Mouse (Mus musculus) midbrain, embryonic 12.5 days (tissue): ENCODE results near the gene Scg2. TPM values are rescaled to one million over a fixed set of nuclear protein-coding genes. Genes with fewer than 3 reads are reported as not detected.

ENCODE experiments used
- ATAC-seq: fragments of 200-750 bp; cut with Nextera tagmentation; 2 replicates; pipeline ENCODE4 v1.8.0; 2017; ENCODE audit warnings: low read depth, moderate TSS enrichment, moderate library complexity; ENCODE audit not compliant: low FRiP score
- H3K27ac ChIP-seq: fragments of 300-500 bp; sonication (generic); replicated peaks from 2 replicates; pipeline ENCODE4 v1.5.1; 2016; ENCODE audit warnings: mild to moderate bottlenecking
- H3K27me3 ChIP-seq: fragments of 300-500 bp; sonication (generic); 2 replicates; pipeline ENCODE4 v1.6.1; 2016; ENCODE audit warnings: mild to moderate bottlenecking
- H3K36me3 ChIP-seq: fragments of 300-500 bp; sonication (generic); 2 replicates; pipeline ENCODE4 v1.6.1; 2016
- H3K4me1 ChIP-seq: fragments of 300-500 bp; sonication (generic); 2 replicates; pipeline ENCODE4 v1.6.1; 2016
- H3K4me2 ChIP-seq: fragments of 300-500 bp; sonication (generic); replicated peaks from 2 replicates; pipeline ENCODE4 v1.6.1; 2016; ENCODE audit warnings: mild to moderate bottlenecking, moderate library complexity
- H3K4me3 ChIP-seq: fragments of 300-500 bp; sonication (generic); 2 replicates; pipeline ENCODE4 v1.5.1; 2016; ENCODE audit warnings: mild to moderate bottlenecking
- H3K9ac ChIP-seq: fragments of 300-500 bp; sonication (generic); replicated peaks from 2 replicates; pipeline ENCODE4 v1.6.1; 2016; ENCODE audit warnings: mild to moderate bottlenecking, moderate library complexity
- H3K9me3 ChIP-seq: fragments of 300-500 bp; sonication (generic); 2 replicates; pipeline ENCODE4 v1.6.1; 2016; ENCODE audit warnings: mild to moderate bottlenecking
- WGBS: fragments of 180-500 bp; shearing (Covaris S2); methylation state at CpG from one replicate; pipeline ENCODE4 v1.1.7; 2016; 5-methylcytosine and 5-hydroxymethylcytosine counted together
- polyA plus RNA-seq: library from polyadenylated mRNA; unstranded; fragments of >200 nt; fragmentation: Nextera tagmentation; extraction: Ambion mirVana; gene quantifications from 2 replicates; pipeline ENCODE4 v1.2.1, GENCODE M21; 2016

Scg2 gene
- polyA plus RNA-seq, 1 experiment from 2014 or later: 10.4 TPM

- no peak for ATAC-seq
- no peaks in the 10 kb centered on the region for H3K27me3 ChIP-seq
- no peak overlapping the region for H3K4me3 ChIP-seq
- no peaks in the 10 kb centered on the region for H3K36me3 ChIP-seq
- WGBS: 90% methylated on average over 8 of the region's 8 CpGs
- 0 out of 2 replicates have a peak, but pooled peaks cover 2% of the 10 kb centered on the region for H3K4me1 ChIP-seq
- no peak overlapping the region for H3K4me2 ChIP-seq
- no peaks in the 10 kb centered on the region for H3K9me3 ChIP-seq
- no peak overlapping the region for H3K9ac ChIP-seq
- no peak overlapping the region for H3K27ac ChIP-seq
Measured at GRCm38 (mm10) chr1:79436671-79437070, 3.2 kb downstream of the Scg2 start.

- no peaks in the 10 kb centered on the region; the same call in 1 of the 2 replicates for H3K4me1 ChIP-seq
- H3K9ac ChIP-seq: no peak overlapping the region
- no peak overlapping the region for H3K27ac ChIP-seq
- WGBS: 19% methylated on average over 5 of the region's 5 CpGs
- H3K4me2 ChIP-seq: no peak overlapping the region
- H3K36me3 ChIP-seq: no peaks in the 10 kb centered on the region
- no peak for ATAC-seq
- H3K9me3 ChIP-seq: no peaks in the 10 kb centered on the region
- no peak overlapping the region for H3K4me3 ChIP-seq
- H3K27me3 ChIP-seq: no peaks in the 10 kb centered on the region
Measured at GRCm38 (mm10) chr1:79429058-79429457, 10.9 kb downstream of the Scg2 start.

DNA sequence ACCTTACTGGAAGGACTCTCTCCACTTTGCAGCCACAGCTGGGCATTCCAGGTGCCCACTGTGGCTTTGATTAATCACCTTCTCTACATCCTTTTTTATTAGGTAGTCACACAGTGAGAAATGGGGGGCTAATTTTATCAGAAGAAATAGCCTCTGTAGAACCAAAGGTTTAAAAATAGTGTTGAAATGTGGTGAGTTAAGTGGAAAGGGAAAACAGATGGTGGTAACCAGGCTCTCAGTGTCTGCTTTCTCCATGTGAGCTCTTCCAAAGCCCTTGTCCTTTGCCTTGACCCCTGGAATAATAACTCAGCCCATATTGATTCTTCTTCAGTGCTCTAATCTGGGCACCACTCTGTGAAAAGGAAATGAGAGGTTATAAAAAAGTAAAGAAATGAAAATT, 24.4 kb downstream of the Scg2 start:
- no peak overlapping the region for H3K4me2 ChIP-seq
- H3K27ac ChIP-seq: no peak overlapping the region
- no peak for ATAC-seq
- H3K36me3 ChIP-seq: no peaks in the 10 kb centered on the region
- H3K27me3 ChIP-seq: no peaks in the 10 kb centered on the region
- no peaks in the 10 kb centered on the region for H3K9me3 ChIP-seq
- H3K4me1 ChIP-seq: no peaks in the 10 kb centered on the region
- no peak overlapping the region for H3K9ac ChIP-seq
- H3K4me3 ChIP-seq: no peak overlapping the region

DNA sequence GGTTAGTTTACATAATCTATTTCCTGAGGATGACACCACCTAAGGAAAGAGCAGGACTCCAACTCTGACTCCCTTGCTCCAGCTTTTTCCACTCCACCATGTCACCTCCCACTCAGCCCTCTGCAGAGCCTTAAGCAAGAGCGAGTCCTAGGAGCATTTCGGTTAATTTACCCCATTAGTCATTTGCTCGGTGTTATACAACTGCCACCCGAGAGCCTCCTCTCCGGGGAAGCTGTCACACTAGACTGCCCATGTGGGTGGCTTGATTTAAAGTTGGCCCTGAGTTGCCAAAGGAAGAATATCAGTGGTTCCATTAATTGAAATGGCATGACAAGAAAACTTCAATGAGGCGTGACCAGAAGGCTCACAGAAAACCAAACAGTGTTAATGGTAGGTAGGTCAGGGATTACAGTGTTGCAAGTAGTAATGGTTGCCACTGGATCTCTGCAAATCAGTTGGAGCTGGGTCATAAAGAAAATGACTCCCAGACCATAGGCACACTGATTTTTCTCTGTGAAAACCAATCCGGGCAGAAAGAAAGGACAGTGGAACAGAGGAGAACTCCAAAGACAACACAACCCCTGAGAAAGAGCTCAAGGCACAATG, 33.5 kb downstream of the Scg2 start:
- Histone ChIP-seq H3K27ac (no peak overlapping the region), H3K9ac (no peak overlapping the region), H3K36me3 (no peaks in the 10 kb centered on the region), H3K9me3 (no peaks in the 10 kb centered on the region), H3K4me1 (peaks cover 3% of the 10 kb centered on the region; the same call in 1 of the 2 replicates), H3K4me2 (no peak overlapping the region), H3K4me3 (no peak overlapping the region), H3K27me3 (no peaks in the 10 kb centered on the region)
- ATAC-seq: no peak
- WGBS: 83% methylated on average over 7 of the region's 7 CpGs

GRCm38 (mm10) chr1:79401090-79402012, 38.6 kb downstream of the Scg2 start:
- WGBS: 24% methylated on average over 10 of the region's 10 CpGs
- Histone ChIP-seq H3K36me3 (no peaks in the 10 kb centered on the region), H3K4me2 (no peak overlapping the region), H3K9ac (no peak overlapping the region), H3K27ac (0 out of 2 replicates have a peak overlapping the region, but pooled peaks have one; percentile 7), H3K4me3 (no peak overlapping the region), H3K27me3 (no peaks in the 10 kb centered on the region), H3K9me3 (no peaks in the 10 kb centered on the region), H3K4me1 (peaks cover 7% of the 10 kb centered on the region; the same call in 1 of the 2 replicates)
- ATAC-seq: 0 out of 2 replicates have a peak, but pooled peaks have one; percentile 16

DNA sequence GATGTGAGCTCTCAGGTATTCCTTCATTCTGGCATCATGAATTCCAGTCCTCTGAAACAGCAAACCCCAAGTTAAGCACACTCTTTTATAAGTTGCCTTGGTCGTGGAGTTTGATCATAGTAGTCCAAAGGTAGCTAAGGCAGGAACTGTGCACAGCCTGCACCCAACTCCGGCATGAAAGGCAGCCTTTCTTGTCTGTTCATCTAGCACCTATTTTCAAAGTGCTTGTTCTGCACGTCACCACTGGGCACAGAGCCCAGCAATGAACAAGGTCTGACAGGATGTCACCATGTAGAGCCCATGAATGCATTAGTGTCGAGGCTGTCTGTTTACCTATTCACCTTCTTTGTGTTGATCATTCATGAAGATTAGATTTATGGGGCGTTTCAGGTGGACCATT, 39.6 kb downstream of the Scg2 start:
- no peak for ATAC-seq
- H3K4me1 ChIP-seq: peaks cover 7% of the 10 kb centered on the region; the same call in 1 of the 2 replicates
- no peaks in the 10 kb centered on the region for H3K9me3 ChIP-seq
- H3K4me3 ChIP-seq: no peak overlapping the region
- no peak overlapping the region for H3K9ac ChIP-seq
- WGBS: 83% methylated on average over 5 of the region's 5 CpGs
- H3K27me3 ChIP-seq: no peaks in the 10 kb centered on the region
- no peak overlapping the region for H3K4me2 ChIP-seq
- no peak overlapping the region for H3K27ac ChIP-seq
- H3K36me3 ChIP-seq: no peaks in the 10 kb centered on the region

Other genes starting within 250 kb of the Scg2 start
- 0.31 TPM in 1 of 2 replicates, not detected in the other for gene Ap1s3, start 231.9 kb upstream of the Scg2 start, polyA plus RNA-seq